Mouse (Mus musculus): ENCODE data around the gene Pmpcb.

The Pmpcb gene

DNA sequence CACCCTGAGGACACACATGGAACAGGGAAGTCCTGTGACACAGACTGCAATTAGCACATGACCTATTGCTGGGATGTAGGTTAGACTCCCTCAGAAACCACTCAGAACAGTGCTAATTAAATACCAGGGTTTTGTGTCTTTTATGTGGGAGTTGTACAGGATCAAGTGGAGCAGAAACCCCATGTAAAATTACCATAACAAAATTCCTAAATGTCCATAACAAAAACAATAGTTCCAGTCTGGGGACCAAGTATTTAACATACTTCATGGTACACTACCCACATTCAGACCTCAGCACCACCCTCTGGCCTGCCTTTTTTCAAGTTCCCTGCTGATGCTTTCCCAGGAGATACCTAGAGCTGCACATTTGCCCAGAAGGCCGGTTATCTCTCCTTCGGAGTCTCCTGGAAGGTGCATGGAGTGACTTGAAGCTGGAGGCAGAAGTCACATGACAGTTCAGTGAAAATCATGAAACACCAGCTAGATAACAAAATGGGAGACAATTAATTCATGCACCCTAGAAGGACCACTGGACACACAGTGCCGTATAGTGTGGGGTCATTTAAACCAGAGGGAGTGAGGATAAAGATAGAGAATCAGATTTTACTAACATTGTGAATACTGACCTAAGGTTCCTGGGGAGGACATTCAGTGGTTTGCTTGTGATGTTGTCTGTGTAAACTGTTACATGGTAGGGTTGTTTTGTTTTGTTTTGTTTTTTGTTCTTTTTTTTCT, 4.6 kb upstream of the Pmpcb start:
- DNase-seq (ENCODE audit: low spot score), result no peak

DNA sequence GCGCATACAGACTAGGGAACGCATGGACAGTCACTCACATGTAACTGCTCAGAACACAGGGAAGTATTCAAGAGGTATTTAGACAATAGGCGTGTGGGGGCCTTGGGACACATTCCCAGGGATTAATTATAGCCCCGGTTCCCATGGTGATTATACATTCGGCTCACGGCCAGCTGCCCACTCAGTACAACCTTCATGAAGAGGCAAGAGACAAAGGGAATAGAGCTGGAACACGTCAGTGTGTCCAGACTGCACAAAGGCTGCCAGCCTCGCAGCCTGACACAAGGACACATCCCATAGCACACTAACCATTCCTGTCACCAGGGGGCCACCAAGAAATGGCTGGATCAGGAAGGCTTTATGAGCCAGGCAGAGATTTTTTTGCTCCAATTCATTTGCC, 4.0 kb upstream of the Pmpcb start:
- DNase-seq (ENCODE audit: low spot score), result peak; percentile 39

DNA sequence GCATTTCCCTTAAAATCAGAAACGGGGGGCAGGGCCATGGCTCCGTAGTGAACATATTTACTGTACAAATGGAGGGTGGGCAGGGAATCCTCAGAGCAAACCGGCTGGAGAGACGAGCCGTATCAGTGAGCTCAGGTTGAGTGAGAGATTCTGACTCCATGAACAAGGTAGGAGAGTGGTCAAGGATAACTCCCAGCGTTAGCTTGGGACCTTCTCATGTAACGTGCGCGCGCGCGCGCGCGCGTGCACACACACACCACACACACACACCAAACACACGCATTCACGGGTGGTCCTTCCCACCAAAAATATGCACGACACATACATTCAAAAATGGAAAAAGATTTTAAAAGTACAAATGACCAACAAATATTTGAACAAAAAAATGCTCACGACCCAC, 1.8 kb upstream of the Pmpcb start:
- no peak for DNase-seq (ENCODE audit: low spot score)

DNA sequence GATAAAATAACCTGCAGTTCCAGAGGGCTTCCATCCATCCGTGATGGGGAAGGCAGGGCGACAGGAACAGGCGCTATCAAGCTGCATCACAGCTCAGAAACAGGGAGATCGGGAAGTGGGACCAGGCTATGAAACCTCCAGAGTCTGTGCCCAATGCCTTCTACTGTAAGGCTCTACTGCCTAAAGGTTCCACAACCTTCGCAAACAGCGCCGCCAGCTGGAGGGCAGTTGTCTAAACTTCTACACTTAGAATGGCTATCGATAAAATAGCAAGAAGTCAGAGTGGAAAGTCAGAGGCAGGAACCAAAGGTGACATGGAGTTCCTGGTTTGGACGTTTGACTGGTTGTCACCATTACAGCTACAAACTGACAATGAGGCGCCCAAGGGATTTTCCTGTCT, 1.4 kb upstream of the Pmpcb start:
- peak; percentile 58 for DNase-seq (ENCODE audit: low spot score)

DNA sequence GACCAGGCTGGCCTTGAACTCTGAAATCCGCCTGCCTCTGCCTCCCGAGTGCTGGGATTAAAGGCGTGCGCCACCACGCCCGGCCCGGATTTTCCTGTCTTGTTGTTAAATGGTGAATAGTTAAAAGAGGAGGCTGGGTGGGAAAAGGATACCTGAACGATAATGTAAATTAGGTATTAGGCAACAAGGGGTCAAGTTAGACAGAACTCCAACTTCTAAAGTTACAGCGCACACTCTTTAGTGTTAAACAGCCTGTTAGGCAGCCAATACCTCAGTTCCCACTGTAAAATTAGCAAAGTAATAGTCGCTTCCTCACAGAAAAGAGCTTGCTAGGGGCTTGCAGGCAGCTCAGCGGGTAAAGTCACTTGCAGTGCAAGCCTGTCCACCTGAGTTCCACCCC, 895 bp upstream of the Pmpcb start:
- no peak for DNase-seq (ENCODE audit: low spot score)

DNA sequence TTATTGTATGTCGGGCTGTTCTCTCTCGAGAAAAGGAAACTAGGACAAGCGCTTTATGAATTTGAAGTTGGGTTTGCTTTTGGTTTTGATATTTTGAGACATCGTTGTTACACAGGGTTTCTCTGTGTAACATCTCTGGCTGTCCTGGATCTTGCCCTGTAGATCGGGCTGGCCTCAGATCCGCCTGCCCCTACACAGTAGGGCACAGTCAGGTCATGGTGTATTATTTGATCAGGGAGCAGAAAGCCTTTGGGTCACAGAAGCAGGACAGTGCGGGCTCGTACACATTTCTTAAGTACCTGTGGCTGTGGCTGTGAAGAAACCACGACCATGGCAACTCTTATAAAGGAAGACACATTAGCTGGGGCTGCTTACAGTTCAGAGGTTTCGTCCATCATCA, 679 bp downstream of the Pmpcb start:
- no peak for DNase-seq (ENCODE audit: low spot score)

DNA sequence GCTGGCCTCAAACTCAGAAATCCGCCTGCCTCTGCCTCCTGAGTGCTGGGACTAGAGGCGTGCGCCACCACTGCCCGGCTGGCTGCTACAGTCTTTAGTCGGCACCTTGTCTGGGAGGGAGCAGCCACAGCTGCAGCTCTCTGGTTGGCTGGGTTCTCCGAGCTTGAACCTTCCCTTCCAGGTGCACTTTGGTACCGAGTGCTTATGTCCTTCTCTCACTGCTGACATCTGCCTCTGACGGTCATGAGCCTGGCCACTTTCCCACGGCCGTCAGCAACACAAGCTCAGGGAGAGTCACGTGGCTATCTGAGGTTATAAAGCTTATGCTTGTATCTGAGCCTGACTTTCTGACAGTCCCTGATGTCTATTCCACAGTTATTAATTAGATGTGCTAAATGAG, 2.2 kb downstream of the Pmpcb start:
- no peak for DNase-seq (ENCODE audit: low spot score)

DNA sequence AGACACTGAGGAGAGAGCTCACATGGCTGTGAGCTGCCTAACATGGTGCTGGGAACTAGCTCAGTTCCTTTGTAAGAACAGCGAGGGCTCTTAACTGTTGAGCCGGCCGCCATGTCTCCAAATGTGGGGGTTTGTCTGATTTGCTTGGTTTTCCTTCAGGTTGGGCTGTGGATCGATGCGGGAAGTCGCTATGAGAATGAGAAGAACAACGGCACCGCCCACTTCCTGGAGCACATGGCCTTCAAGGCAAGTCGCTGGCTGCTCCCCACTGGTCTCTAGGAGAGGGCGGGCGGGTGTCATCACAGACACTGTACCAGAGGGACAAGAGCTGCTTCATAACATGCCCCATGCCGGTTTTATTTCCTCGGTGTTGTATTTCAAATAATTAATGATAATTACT, 2.9 kb downstream of the Pmpcb start:
- DNase-seq (ENCODE audit: low spot score), result no peak

DNA sequence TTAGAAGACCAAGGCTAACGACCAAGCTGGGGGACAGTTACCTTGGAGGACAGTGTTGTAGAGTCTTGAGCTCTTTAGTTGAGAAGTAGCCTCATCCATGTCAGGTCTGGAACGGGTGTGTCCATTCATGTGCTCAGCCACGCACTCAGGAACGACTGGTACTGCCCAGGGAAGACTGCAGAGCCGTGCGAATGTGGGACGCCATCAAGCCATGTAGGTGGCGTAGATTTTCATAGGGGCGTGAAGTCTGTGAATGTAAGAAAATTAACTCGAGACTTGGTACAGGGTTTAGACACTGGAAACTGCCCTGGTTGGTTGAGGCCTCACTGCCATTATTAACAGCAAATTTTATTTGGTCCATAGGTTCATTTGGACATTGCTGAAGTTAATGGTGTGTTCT, 6.7 kb downstream of the Pmpcb start:
- DNase-seq (ENCODE audit: low spot score), result no peak

DNA sequence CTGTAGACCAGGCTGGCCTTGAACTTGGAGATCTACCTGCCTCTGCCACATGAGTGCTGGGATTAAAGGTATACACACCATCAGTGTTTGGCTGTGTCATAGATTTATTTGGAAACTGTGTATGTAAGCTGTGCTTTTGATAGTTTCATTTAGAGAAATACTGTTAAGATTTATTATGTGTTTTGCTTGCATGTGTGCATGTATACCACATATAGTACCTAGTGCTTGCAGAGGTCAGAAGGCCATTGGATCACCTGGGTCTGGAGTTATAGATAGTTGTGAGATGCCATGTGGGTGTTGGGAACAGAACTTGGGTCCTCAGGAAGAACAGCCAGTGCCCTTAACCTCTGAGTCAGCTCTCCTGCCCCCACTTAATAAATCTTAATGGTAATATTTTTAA, 7.7 kb downstream of the Pmpcb start:
- no peak for DNase-seq (ENCODE audit: low spot score)

DNA sequence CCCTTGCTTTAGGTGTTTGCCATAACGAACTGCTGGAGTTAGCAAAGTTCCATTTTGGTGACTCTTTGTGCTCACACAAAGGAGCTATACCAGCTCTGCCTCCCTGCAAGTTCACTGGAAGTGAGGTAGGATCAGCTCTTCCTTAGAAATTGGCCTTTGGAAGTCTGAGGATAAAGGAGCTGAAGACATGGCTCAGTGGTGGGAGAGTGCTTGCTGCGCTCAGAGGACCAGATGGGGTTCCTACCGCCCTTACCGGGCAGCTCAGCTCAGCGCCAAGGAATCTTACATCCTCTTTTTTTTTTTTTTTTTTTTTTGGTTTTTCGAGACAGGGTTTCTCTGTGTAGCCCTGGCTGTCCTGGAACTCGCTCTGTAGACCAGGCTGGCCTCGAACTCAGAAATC, 9.0 kb downstream of the Pmpcb start:
- no peak for DNase-seq (ENCODE audit: low spot score)

DNA sequence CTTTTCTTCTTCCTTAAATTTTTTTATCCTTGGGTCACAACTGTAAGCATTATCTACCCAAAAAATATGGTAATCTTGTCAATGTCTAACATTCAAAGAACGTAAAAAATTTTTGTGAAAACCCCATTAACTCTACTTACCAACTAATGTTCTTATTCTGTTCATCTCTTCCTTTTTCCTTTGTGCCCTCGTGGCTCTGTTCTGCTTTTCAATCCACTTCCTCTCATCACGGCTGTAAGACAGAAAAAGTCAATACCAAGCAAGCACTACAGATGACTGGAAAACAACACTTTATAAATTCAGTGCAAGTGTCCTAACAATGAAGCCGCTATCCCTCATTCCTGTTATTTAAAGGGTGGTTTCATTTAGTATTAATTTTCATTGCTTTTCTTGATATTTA, 31.6 kb downstream of the Pmpcb start:
- no peak for DNase-seq (ENCODE audit: low spot score)

DNA sequence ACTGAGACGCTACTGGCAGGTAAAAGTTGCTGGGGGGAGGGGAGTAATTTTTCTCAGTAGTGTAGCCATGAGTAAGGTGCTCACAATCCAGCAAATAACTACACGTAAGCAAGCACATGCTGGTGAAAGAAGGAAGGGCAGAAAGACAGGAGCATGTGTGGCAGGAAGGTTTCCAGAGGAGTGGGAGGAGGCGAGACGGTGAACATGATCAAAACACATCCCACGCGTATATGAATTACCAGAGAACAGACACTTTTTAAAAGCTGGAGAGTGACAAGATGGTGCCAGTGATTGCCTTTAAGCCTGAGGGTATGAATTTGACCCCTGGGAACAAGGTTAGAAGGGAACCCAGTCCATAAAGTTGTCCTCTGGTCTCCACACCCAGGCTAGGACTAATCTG, 32.9 kb downstream of the Pmpcb start:
- DNase-seq (ENCODE audit: low spot score), result no peak

DNA sequence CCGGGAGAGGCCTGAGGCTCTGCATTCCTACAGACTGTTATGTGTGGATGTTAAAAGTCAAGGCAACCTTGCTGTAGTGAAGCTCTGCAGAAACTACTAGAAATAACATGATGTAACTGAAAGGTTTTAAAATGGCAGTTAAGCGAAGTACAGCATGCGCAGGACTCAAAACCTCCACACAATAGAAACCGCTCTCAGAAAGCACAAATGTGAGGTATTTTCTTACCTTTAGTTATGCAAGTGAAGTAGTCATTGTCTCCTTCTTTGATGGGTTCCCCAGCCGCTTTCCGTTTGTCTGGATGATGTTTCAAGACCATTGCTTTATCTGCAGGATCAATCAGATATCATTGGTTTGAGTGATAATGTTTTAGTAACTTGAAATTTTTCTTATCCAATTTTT, 39.5 kb downstream of the Pmpcb start:
- no peak for DNase-seq (ENCODE audit: low spot score)

DNA sequence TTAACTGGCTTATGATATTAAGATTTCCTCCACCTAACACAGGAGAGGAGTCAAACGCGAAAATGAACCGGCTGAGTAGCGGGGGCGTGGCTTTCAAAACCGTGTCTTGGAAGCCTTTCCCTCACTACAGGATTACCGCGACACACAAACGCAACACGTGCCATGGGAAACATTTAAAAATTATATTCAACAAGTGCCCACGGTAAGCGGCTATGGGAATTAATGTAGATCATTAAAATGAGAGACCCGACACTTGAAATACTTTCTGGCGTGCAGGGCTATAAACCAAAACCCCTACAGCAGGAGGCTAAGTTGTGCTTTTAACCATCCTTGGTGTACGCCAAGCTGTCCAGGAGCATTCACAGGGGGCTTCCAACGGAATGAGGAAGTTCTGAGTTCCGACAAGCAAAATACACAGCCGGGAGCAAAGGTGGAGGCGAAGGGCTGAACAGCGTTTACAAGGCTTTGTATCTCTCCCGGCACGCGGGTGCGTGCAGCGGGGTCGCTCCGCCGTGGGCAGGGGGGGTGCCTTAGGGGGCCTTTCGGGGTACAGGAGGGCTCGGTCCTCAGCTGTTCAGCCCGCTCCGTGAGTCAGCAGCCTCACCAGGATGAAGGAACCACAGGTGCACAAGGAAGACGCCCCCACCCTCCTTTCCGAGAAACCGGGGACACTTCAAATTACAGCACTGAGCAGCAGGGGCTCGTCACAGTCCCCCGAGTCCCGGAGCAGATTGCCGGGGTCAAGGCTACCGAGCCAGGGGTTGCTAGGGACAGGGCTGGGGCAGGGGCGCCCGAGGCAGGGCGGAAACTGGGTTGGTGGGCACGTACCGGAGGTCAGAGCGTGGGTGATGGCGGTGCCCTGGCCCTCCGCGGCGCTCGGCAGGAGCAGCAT, 47.5 kb downstream of the Pmpcb start:
- DNase-seq (ENCODE audit: low spot score), result peak; percentile 14

DNA sequence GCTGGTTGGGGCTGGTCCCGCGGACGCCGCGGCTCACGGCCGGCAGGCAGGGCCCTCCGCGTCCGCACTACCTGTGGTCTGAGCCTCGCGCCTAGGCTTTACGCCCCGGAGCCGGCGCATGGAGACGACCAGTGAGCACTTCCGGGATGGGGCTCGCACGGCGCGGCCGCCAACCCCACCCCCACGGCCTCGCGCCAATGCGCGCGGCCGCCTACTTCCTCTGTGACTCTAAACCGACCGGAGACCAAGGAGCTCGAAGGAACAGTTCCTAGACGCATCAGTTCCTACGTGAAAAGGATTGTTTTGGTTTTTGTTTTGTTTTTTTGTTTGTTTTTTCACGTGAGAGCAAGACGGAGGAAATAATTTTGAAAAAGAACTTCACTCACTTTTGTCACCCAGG, 48.1 kb downstream of the Pmpcb start, which contains the start of the genes Dnajc2 and Psmc2:
TSS of gene Dnajc2 (minus strand) at position 199 of the 400 bp plus-strand sequence.
TSS of gene Psmc2 (plus strand) at position 231 of the 400 bp plus-strand sequence.
- DNase-seq (ENCODE audit: low spot score), result peak; percentile 85

DNA sequence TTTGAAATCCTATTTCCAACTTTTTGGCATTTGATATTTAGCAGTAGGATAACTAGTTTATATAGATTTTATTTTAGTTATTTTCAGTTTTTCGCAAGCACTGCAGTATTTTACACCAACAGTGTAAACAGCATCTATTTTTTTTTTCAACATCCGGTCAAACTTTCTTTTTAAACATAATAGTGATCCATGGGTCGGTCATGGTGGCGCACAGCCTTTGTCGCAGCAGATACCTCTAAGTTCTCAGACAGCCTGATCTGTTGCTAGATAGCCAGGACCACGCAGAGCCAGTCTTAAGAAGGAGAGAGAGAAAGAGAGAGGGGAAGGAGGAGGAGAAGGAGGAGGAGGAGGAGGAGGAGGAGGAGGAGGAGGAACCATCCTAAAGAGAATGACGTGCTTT, 48.8 kb downstream of the Pmpcb start:
- DNase-seq (ENCODE audit: low spot score), result no peak

DNA sequence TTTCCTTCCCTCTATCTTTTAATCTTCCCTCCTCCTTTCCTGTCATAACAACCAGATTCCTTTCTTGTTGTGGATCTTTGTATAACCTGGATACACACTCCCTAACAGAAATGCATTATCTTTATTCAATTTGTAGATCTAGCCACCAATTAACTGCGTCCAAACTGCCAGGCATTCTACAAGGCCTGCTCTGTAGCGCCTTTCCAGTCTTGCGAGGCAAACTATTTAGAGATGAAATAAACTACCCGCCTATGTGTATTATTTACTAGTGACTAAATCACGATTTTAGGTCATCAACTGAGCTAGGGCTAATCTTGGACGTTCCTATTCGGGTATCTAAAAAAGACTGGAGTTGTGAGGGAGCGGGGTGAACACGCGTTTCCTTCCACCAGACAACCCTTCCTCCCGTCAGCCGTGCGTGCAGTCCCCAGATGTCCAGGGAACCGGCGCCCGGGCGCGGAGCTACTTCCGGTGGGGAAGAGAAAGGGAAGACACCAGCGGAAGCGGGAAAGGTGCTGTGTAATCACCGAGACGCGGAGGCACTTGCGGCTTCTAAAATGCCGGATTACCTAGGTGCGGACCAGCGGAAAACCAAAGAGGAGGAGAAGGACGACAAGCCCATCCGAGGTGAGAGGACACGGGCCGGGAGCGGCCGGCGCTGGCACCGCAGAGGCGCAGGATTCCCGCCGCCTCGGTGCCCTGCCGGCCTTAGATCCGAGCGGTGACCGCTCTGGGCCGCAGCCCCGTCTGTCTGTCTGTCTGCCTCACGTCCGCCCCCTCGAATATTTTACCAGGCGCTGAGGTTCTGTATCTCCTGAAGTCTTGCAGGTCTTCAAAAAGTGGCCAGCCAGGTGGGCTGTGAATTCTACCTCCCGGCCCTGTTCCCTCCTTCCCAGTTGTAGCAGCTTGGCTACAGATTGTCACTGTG, 49.6 kb downstream of the Pmpcb start:
- peak; percentile 92 for DNase-seq (ENCODE audit: low spot score)

DNA sequence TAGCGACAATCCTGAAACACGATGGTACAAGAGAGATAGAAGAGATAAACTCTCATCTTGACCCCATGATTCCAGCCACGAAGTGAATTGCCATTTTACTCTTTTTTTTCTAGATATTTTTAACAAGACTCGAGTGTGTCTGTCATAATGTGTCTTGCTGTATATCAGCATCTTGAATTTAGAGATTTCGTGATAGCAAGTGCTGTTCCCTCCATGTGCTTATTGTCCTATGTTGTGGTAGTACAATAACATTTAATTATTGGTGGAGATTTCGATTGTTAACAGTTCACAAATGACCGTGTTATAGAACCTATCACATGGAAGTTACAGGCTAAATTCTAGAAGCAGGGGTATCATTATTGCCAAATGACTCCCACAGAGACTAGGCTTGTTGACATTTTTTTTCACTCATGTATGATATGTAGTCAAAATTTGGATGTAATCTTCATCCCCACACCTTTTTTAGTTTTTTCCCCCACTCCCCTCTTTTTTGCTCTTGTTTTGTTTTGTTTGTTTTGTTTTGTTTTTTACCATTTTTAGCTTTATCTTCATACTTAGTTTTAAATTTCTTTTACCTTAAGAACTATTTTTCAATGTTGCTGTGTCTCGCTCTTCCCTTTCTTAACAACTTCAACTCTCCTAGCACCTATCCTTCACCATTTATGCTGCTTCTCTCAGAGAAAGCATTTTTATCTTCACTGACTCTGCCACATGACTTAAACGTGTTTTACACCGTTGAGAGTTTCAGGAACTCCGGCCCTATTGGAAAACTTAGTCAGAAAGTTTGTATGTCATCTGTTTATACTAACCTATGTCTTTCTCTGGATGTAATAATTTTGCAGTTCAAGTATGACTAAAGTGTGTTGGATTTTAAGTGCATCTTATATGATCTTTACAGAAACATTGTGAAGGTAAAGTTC, 50.5 kb downstream of the Pmpcb start:
- no peak for DNase-seq (ENCODE audit: low spot score)

DNA sequence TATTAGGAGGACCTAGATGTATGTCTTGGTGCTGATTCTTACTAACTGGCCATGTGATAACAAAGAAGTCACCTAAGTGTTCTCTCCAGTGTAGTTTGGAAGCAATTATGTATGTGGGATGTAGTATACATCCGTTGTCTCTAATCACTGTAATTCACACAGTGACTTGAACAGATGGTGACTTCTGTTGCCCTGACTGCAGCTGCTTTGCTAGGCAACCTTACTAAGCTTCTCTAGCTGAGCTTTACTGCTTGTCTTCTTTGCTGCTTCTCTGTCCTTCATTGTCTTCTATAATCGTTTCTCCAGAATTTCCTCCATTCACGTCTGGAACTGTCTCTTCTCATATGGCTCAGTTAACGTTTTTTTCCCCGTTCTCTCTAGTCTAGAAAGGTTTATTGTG, 52.1 kb downstream of the Pmpcb start:
- DNase-seq (ENCODE audit: low spot score), result no peak

DNA sequence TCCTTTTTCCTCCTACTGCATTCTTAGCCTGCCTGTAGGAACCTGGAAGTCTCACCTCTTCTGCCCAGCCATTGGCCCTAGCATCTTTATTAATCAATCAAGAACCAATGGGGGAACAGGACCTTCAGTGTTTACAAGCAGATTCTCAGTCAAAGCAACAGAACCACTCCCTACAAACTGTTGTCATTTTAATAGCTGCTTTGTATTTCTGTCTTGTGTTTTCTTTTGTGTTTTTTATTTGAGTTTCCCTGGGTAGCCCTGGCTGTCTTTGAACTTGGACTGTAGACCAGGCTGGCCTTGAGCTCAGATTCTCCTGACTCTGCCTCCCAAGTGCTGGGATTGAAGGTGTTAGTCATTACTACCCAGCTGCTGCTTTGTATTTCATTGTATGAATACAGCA, 55.2 kb downstream of the Pmpcb start:
- DNase-seq (ENCODE audit: low spot score), result no peak
